Mouse (Mus musculus): ENCODE results near the gene Dgkg.

The Dgkg gene

DNA sequence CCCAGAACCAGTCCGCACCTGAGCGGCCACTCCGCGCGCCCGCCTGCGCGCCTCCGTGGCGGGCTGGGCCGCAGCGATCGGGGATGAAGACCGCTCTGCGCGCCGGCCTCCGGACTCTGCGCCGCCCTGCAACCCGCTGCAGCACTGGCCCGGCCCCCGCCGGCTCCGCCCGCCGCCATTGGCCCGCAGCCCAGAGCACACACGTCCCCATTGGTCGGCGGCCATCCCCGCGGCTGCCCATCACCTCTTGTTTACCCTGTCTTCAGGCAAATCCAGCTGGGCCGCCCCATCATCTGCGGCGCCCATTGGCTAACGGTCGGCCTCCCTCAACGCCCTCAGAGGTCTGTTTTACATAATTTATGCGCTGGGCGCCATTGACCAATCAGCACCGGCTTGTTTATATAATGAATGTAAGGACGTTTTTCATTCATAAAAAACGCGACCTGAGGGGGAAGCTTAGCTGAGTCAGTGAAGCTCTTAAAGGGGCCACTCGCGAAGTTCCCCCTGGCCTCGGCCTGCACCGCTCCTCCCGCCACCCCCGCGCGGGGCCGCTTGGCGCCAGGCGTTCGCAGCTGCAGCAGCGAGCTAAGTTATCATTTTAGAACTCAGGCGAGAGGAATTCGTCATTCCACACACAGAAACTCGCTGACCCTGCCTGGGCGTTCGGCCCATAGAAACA lies 217.4 kb downstream of the Dgkg start, which contains the start of gene Etv5:
Gene Etv5 (minus strand): TSS at position 221 of the 679 bp plus-strand sequence.
- peak; percentile 100 for DNase-seq (ENCODE audit: low spot score in 2 of 2)

DNA sequence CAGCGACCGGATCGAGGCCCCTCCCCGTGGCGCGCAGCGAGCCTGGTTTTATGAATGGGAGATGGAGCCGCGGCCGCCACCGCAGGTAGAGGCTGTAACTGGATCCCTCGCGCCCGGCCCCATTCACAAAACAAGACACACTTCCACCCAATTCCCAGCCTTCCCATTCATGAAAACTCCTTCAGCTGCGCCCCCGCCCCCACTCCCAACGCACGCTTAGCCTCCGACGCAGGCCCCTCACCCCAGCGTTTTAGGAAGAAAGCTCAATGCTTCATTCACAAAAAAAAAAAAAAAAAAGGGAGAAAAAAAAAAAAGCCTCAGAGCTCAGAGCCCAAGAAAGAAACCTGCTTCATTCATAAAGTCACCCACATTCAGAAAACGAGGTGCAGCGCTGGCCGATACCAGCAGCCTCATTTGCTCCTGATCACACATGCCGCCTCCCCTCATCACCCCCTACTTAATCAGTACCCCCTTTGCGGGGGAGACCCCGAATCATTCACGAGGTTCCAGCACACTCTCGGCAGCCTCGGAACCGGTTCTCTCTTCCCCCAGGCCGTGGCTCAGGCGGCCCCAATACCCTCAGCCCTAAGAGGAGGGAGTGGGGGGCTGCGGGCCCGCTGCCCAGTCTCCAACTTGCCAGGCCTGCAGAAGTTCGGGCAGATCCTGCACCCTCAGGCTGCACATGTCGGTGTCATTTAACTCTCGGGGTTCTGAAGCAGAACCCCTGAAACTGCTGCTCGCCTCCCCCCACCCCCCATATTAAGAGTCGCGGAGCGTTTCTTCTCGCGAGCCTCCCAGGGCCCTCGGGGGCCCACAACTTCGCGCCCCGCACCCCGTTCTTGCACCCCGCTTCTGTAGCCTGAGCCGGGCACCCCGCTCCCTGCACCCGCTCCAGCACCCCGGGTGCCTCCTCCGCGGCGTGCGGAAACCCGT lies 218.3 kb downstream of the Dgkg start:
- DNase-seq (ENCODE audit: low spot score in 2 of 2) = peak; percentile 91

DNA sequence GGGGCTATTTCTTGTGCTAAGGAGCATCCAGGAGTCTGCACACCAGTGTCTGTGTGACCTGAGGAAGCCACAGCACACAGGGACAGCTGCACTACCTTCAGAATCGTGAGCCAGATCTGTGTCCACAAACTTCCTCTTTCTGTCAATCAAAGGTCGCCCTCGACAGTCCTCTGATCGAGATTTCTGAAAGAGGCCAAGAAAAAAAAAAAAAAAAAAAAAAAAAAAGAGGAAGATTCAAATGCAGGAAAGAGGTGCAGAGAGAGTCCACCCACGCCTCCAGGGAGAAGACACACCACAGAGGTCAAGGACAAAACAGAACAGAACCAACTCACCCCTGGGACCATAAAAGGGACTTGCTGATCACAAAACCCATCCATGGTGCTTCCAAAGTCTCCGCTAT lies 220.9 kb downstream of the Dgkg start:
- DNase-seq (ENCODE audit: low spot score in 2 of 2) = no peak

DNA sequence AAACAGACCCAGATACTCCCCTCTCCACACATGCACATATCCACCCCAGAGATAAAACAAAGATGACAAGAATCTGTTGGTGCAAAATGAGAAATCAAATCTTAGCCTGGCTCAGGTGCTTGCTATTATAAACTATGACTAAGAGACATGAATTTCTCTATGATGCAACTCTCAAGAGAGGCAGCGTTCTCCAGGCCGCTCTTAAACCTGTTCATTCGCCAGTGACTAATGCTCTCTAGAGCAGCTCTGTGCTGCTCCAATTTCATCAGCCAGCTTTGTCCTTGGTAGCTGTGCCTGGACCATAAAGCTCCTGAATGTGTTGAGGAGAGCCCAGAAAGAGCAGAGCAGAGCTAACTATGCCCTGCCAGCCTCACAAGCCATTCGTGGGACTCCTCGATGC lies 222.5 kb downstream of the Dgkg start:
- DNase-seq (ENCODE audit: low spot score in 2 of 2) = no peak

DNA sequence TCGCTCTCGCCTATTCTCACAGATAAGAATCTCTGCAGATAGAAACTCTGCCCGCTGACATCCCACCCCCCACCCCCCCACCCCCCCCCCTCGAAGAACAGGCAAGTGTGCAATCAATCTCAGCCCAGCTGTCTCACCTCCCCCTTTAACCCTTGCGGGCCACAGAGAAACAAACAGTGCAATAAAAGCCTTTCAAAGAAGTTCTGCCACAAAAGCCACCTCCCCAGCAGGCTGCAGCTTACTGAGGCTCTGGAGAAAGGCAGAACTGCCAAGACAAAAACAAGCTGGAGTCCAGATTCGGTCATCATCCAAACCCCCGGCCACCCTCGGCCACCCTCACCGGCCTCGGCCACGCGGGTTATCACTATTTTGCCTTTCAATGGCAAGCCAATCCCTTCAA lies 223.1 kb downstream of the Dgkg start:
- DNase-seq (ENCODE audit: low spot score in 2 of 2) = no peak

DNA sequence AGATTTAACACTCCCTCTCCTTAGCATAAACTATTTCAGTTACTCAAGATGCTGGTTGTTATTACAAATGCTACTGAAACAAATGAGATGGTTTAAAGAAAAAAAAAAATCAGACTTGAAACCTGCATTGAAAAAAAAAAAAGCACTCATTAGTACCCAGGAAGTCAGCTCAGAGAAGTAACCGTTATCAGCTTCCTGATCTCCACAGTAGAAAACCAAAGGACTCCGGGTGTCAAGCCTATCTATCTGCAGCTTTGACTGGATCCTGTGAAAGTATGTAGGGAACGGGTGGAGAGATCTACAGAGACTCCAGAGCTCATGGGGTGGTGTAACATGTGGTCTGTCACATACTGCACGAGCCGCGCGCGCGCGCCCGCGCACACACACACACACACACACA lies 225.2 kb downstream of the Dgkg start:
- DNase-seq (ENCODE audit: low spot score in 2 of 2) = no peak

DNA sequence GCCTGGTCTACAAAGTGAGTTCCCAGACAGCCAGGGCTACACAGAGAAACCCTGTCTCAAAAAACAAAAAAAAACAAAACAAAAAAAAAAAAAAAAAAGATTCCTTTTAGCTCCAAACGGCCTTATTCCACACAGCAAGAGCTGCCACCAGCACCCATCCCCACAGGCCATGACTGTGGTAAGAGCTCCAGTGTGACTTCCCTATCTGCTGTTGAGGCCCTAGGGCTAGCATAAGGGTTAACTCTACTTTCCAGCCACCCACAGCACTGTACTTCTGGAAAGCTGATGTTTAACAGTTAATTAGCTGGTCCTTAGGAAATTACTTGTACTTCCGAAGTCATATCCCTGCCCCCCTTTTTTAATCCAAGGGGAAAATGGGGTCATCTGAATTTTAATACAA lies 225.7 kb downstream of the Dgkg start:
- DNase-seq (ENCODE audit: low spot score in 2 of 2) = no peak

DNA sequence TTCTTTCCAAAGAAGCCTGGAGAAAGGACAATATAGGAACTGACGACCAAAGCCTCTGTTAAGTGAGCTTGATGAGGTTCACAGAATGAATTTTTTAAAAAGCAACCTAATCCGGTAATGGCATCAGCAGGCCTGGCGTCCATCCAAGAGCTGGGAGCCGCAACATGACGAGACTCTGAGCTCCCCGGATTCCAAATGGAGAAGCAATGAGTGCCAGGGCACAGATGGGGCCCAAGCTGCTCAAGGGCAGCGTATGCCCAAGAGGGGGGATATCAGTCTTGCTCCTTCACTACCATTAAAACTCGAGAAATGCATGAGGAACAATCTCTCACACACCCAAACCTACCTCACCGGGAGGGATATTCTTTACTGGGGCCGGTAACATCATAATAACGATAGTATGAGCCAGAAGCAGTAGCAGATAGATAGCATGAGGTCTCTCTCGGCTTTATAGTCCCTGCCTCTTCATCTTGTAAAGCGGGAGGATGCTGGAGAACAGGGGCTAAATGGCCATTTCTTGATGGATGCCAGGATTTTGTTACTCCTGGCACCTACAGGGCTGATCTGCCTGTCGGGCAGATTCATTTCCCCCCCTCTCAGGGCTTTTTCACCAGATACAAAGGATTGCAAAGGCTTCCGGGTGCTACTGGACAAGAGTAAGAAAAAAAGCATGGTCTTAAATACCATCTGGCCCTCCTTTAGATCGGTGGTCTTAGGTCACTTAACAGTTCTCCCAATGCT lies 226.6 kb downstream of the Dgkg start:
- peak; percentile 85 to 89 for DNase-seq (ENCODE audit: low spot score in 2 of 2)

DNA sequence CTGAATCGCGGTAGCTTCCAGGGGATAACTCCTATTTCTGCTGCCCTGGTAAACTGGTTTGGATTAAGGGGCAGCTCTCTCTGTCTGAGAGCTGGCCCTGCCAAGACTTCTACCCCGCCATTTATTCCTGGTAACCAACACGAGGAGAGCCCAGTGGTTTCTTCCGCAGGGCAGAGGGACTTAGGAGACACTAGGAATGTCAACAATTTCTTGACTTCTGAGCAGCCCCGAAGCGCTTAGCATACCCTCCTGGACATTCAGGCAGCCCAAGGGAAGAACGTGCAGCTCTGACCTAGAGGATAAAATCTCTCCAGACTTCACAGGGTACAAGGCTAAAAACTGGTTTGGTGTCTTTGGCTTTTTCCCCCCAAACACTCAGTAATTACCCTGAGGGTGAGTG lies 227.6 kb downstream of the Dgkg start:
- DNase-seq (ENCODE audit: low spot score in 2 of 2) = no peak

DNA sequence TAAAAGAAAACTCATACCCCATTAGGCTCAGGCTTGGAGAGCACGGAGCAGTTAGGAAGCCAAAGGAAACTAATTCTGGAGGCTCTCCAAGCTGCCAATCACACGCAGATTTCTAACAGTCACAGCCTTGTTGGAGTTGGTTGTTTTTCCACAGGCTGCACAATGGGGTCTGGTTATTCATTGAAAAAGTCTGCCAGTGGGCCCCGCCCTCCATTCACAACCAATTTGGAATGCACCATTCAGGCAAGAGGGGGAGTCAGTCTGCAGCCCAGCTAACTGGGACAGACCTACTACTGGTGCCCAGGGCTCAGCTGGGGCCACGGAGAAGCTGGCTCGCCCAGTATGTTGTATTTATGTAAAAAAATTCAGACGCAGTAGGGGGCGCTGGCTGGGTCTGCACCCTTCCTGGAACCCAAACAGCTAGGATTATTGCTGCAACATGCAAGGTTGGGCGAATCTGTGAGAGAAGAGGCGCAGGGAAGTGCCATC lies 228.1 kb downstream of the Dgkg start:
- DNase-seq (ENCODE audit: low spot score in 2 of 2) = peak; percentile 89 to 93

DNA sequence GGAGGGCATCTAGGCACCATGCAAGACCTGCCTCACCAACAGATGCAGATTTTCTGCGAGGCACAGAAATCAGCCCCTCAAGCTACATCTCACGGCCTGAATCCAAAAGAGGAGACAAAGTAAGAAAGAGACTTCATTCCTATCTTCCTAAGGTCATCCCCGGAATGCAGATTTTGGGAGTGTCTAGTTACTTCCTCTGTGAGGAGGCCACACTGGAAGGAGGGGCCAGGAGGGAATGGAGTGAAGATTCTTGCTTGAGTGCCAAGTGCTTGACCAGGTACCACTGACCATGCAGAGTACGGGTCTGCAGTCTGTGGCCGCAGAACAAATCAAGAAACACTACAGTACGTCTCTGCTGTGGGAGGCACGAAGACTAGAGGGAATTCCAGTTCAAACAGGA lies 230.2 kb downstream of the Dgkg start:
- DNase-seq (ENCODE audit: low spot score in 2 of 2) = no peak

DNA sequence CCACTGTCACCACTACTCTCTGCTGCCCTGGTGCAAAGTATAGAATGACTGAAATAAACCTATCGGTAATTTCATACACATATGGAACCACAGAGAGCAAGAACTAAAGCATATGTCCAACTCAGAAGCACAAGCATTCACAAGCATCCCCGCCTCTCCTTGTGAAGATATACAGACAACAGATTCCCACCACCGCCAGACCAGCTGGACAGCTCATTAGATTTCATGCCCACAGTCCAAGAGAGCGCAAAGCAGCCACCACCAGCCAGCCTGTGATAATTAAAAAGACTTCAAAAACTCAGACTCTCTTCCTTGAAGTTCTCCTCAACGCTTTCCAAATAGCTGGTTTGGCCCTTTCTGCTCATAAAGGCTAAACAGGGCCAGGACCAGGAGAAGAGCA lies 234.8 kb downstream of the Dgkg start:
- peak in 1 of 2 experiments; percentile 37 for DNase-seq (ENCODE audit: low spot score in 2 of 2)
